Mouse (Mus musculus) kidney, adult 2 months (tissue): ENCODE measurements around the gene Dnah17.

Source experiments
- CTCF ChIP-seq: fragments of 200-500 bp; conservative IDR thresholded peaks from 2 replicates; pipeline ENCODE4 v1.5.1; 2011; ENCODE audit warnings: low read depth, mild to moderate bottlenecking, control low read depth, low read length, moderate library complexity, mixed read lengths; ENCODE audit not compliant: insufficient read depth, insufficient read length
- POLR2A ChIP-seq: fragments of 200-500 bp; IDR thresholded peaks from one replicate; pipeline ENCODE4 v1.6.1; 2011; ENCODE audit warnings: low read depth, low read length, control low read depth

- TF ChIP-seq CTCF (no peak), POLR2A (no peak)
Measured at GRCm38 (mm10) chr11:117987032-117987451, 143.4 kb downstream of the Dnah17 start.
